Mouse (Mus musculus): ENCODE measurements at regions not wholly inside any gene's neighbourhood (a gene's known extent, or its start where the extent isn't known, plus 50 kb on each side); places are given as distances from the start of the nearest gene placed in this dataset.

- DNase-seq (ENCODE audit: low read depth): no peak
Observed at GRCm38 (mm10) chr8:107864802-107865651, 77.4 kb upstream of the Zfhx3 start.

- no peak for DNase-seq (ENCODE audit: low read depth)
Observed at GRCm38 (mm10) chr8:107865744-107866143, 76.7 kb upstream of the Zfhx3 start.

- DNase-seq (ENCODE audit: low read depth): no peak
Observed at GRCm38 (mm10) chr8:107871718-107872117, 70.7 kb upstream of the Zfhx3 start.

GRCm38 (mm10) chr8:107872121-107872520 lies 70.3 kb upstream of the Zfhx3 start:
- DNase-seq (ENCODE audit: low read depth): no peak

- no peak for DNase-seq (ENCODE audit: low read depth)
Observed at GRCm38 (mm10) chr8:107876455-107876854, 66.0 kb upstream of the Zfhx3 start.

- DNase-seq (ENCODE audit: low read depth): peak; percentile 19
Observed at GRCm38 (mm10) chr8:107881851-107882250, 60.6 kb upstream of the Zfhx3 start.

- no peak for DNase-seq (ENCODE audit: low read depth)
Observed at GRCm38 (mm10) chr8:107885547-107885946, 56.9 kb upstream of the Zfhx3 start.

- DNase-seq (ENCODE audit: low read depth): no peak
Observed at GRCm38 (mm10) chr8:107885971-107886370, 56.5 kb upstream of the Zfhx3 start.

- no peak for DNase-seq (ENCODE audit: low read depth)
Observed at GRCm38 (mm10) chr8:107886516-107887253, 55.8 kb upstream of the Zfhx3 start.

- DNase-seq (ENCODE audit: low read depth): no peak
Observed at GRCm38 (mm10) chr8:107887333-107887732, 55.1 kb upstream of the Zfhx3 start.

GRCm38 (mm10) chr8:107890922-107891321 lies 51.5 kb upstream of the Zfhx3 start:
- DNase-seq (ENCODE audit: low read depth): no peak
